Mouse (Mus musculus): ENCODE data around the gene Lcn10. TPM values are rescaled to one million over a fixed set of nuclear protein-coding genes. Genes with fewer than 3 reads are reported as not detected.

Gene Lcn10
- polyA plus RNA-seq, 1 experiment from 2014 or later, result not detected

DNA sequence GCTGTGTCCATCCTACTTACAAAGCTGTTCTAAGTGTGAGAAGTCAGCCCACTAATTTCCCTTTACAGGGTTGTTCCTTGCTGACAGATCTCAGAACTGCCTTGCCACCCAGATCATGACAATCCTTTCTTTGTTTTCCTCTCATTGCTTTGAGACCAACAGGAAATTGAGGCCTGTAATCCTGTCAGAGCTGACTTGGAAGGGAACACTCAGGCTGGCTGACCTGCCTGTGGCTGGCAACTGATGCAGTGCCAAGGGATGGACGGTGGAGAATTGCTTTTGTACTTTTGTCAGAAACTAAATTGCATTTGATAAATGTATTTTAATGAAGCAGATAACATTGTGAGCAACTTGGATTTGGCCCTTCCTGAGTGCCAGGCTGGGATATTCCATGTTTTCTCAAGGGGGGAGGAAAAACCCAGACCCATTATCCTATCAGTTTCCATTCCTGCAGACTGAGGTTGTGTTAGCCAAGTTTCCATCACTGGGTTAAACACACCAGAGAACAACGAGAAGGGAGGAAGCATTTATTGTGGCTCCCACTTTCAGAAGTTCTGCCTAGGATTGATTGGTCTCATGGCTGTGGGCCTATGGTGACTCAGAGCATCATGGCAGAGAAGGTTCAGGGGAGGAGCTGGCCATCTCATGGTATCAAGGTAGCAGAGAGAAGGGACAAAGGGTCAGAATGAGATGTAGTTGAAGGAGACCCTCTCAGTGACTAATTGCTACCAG, 50.8 kb downstream of the Lcn10 start:
- no peaks in the 10 kb centered on the region for H3K4me1 ChIP-seq (ENCODE audit: control insufficient read depth, insufficient read depth, low read length)
- no peak overlapping the region for H3K4me2 ChIP-seq (ENCODE audit: low read depth, low read length)
- H3K27me3 ChIP-seq (replicated peaks; ENCODE audit: control insufficient read depth, insufficient read depth, low read length), result no peaks in the 10 kb centered on the region
- ATAC-seq, result no peak
- no peak overlapping the region for H3K27ac ChIP-seq (ENCODE audit: low read length)
- H3K9ac ChIP-seq (ENCODE audit: low read depth, low read length), result no peak overlapping the region
- no peaks in the 10 kb centered on the region for H3K9me3 ChIP-seq (ENCODE audit: control insufficient read depth, low read length)
- H3K36me3 ChIP-seq (ENCODE audit: control insufficient read depth, insufficient read depth, low read length), result no peaks in the 10 kb centered on the region
- H3K4me3 ChIP-seq (ENCODE audit: low read length), result no peak overlapping the region
- 59% methylated on average over 2 of the region's 2 CpGs for WGBS

Other genes with a start within 250 kb of the Lcn10 start
- 2.6 and 2.7 TPM in 2 replicates for gene Clic3, start 225.9 kb upstream of the Lcn10 start, polyA plus RNA-seq (2015; fragmentation: Nextera tagmentation; extraction: Ambion mirVana)
- gene Paxx, start 221.6 kb upstream of the Lcn10 start, polyA plus RNA-seq (2015; fragmentation: Nextera tagmentation; extraction: Ambion mirVana), result 31.5 and 37.4 TPM in 2 replicates
- gene Ptgds, start 212.7 kb upstream of the Lcn10 start, polyA plus RNA-seq (2015; fragmentation: Nextera tagmentation; extraction: Ambion mirVana), result 4.0 and 4.5 TPM in 2 replicates
- 0.32 TPM in 1 of 2 replicates, not detected in the other for gene Lcn12, start 188.8 kb upstream of the Lcn10 start, polyA plus RNA-seq (2015; fragmentation: Nextera tagmentation; extraction: Ambion mirVana)
- 70.2 and 71.9 TPM in 2 replicates for gene Fbxw5, start 182.0 kb upstream of the Lcn10 start, polyA plus RNA-seq (2015; fragmentation: Nextera tagmentation; extraction: Ambion mirVana)
- 6.8 and 8.5 TPM in 2 replicates for gene C8g, start 181.0 kb upstream of the Lcn10 start, polyA plus RNA-seq (2015; fragmentation: Nextera tagmentation; extraction: Ambion mirVana)
- 28.4 and 34.1 TPM in 2 replicates for gene Traf2, start 135.8 kb upstream of the Lcn10 start, polyA plus RNA-seq (2015; fragmentation: Nextera tagmentation; extraction: Ambion mirVana)
- gene Edf1, start 124.9 kb upstream of the Lcn10 start, polyA plus RNA-seq (2015; fragmentation: Nextera tagmentation; extraction: Ambion mirVana), result 343 and 364 TPM in 2 replicates
- gene Mamdc4, start 107.9 kb upstream of the Lcn10 start, polyA plus RNA-seq (2015; fragmentation: Nextera tagmentation; extraction: Ambion mirVana), result 582 and 797 TPM in 2 replicates
- 145 and 176 TPM in 2 replicates for gene Phpt1, start 107.5 kb upstream of the Lcn10 start, polyA plus RNA-seq (2015; fragmentation: Nextera tagmentation; extraction: Ambion mirVana)
- gene Ajm1, start 101.0 kb upstream of the Lcn10 start, polyA plus RNA-seq (2015; fragmentation: Nextera tagmentation; extraction: Ambion mirVana), result 0.93 and 1.4 TPM in 2 replicates
- 45.8 and 52.7 TPM in 2 replicates for gene Rabl6, start 74.2 kb upstream of the Lcn10 start, polyA plus RNA-seq (2015; fragmentation: Nextera tagmentation; extraction: Ambion mirVana)
- gene Ccdc183, start 65.0 kb upstream of the Lcn10 start, polyA plus RNA-seq (2015; fragmentation: Nextera tagmentation; extraction: Ambion mirVana), result 0.12 and 0.18 TPM in 2 replicates
- gene Tmem141, start 60.7 kb upstream of the Lcn10 start, polyA plus RNA-seq (2015; fragmentation: Nextera tagmentation; extraction: Ambion mirVana), result 25.4 and 26.6 TPM in 2 replicates
- gene Fcna, start 54.7 kb upstream of the Lcn10 start, polyA plus RNA-seq (2015; fragmentation: Nextera tagmentation; extraction: Ambion mirVana), result 6.6 and 7.1 TPM in 2 replicates
- not detected in 2 replicates for gene Lcn8, start 29.6 kb upstream of the Lcn10 start, polyA plus RNA-seq (2015; fragmentation: Nextera tagmentation; extraction: Ambion mirVana)
- not detected in 2 replicates for gene Lcn5, start 24.8 kb upstream of the Lcn10 start, polyA plus RNA-seq (2015; fragmentation: Nextera tagmentation; extraction: Ambion mirVana)
- gene Lcn6, start 5.9 kb upstream of the Lcn10 start, polyA plus RNA-seq (2015; fragmentation: Nextera tagmentation; extraction: Ambion mirVana), result not detected in 2 replicates
- gene Obp2a, start 17.3 kb downstream of the Lcn10 start, polyA plus RNA-seq (2015; fragmentation: Nextera tagmentation; extraction: Ambion mirVana), result not detected in 2 replicates
- gene Bmyc, start 24.0 kb downstream of the Lcn10 start, polyA plus RNA-seq (2015; fragmentation: Nextera tagmentation; extraction: Ambion mirVana), result 82.8 and 94.2 TPM in 2 replicates
- not detected in 2 replicates for gene Obp2b, start 54.3 kb downstream of the Lcn10 start, polyA plus RNA-seq (2015; fragmentation: Nextera tagmentation; extraction: Ambion mirVana)
- gene Lcn3, start 82.8 kb downstream of the Lcn10 start, polyA plus RNA-seq (2015; fragmentation: Nextera tagmentation; extraction: Ambion mirVana), result not detected in 2 replicates
- not detected in 2 replicates for gene Lcn11, start 94.3 kb downstream of the Lcn10 start, polyA plus RNA-seq (2015; fragmentation: Nextera tagmentation; extraction: Ambion mirVana)
- not detected in 2 replicates for gene Gm13539, start 99.5 kb downstream of the Lcn10 start, polyA plus RNA-seq (2015; fragmentation: Nextera tagmentation; extraction: Ambion mirVana)
- gene Glt6d1, start 133.1 kb downstream of the Lcn10 start, polyA plus RNA-seq (2015; fragmentation: Nextera tagmentation; extraction: Ambion mirVana), result not detected in 2 replicates
- gene Lcn9, start 140.4 kb downstream of the Lcn10 start, polyA plus RNA-seq (2015; fragmentation: Nextera tagmentation; extraction: Ambion mirVana), result not detected in 2 replicates
- gene Sohlh1, start 164.5 kb downstream of the Lcn10 start, polyA plus RNA-seq (2015; fragmentation: Nextera tagmentation; extraction: Ambion mirVana), result not detected in 2 replicates
- gene Kcnt1, start 181.0 kb downstream of the Lcn10 start, polyA plus RNA-seq (2015; fragmentation: Nextera tagmentation; extraction: Ambion mirVana), result 0.31 and 0.54 TPM in 2 replicates

All from intestine, embryonic 16.5 days (tissue).